Mouse (Mus musculus) heart, embryonic 15.5 days (tissue): ENCODE data around the gene Coro6. TPM values are rescaled to one million over a fixed set of nuclear protein-coding genes. Genes with fewer than 3 reads are reported as not detected.

Experiments
- ATAC-seq: fragments of 200-750 bp; cut with Nextera tagmentation; replicated peaks from 2 replicates; pipeline ENCODE4 v1.8.0; 2017; ENCODE audit warnings: low read depth, moderate TSS enrichment; ENCODE audit not compliant: insufficient number of reproducible peaks, insufficient read depth, low FRiP score
- H3K27ac ChIP-seq: fragments of 300-500 bp; sonication (generic); 2 replicates; pipeline ENCODE4 v1.5.1; 2015; ENCODE audit warnings: mild to moderate bottlenecking, inconsistent platforms
- H3K27me3 ChIP-seq: fragments of 300-500 bp; sonication (generic); 2 replicates; pipeline ENCODE4 v1.6.1; 2015; ENCODE audit warnings: inconsistent platforms
- H3K36me3 ChIP-seq: fragments of 300-500 bp; sonication (generic); 2 replicates; pipeline ENCODE4 v1.6.1; 2015; ENCODE audit warnings: mild to moderate bottlenecking, inconsistent platforms
- H3K4me1 ChIP-seq: fragments of 300-500 bp; sonication (generic); replicated peaks from 2 replicates; pipeline ENCODE4 v1.6.1; 2015; ENCODE audit warnings: inconsistent platforms
- H3K4me2 ChIP-seq: fragments of 300-500 bp; sonication (generic); 2 replicates; pipeline ENCODE4 v1.6.1; 2015; ENCODE audit warnings: inconsistent platforms, mild to moderate bottlenecking, moderate library complexity
- H3K4me3 ChIP-seq: fragments of 300-500 bp; sonication (generic); 2 replicates; pipeline ENCODE4 v1.5.1; 2015; ENCODE audit warnings: mild to moderate bottlenecking, inconsistent platforms
- H3K9ac ChIP-seq: fragments of 300-500 bp; sonication (generic); 2 replicates; pipeline ENCODE4 v1.6.1; 2015; ENCODE audit warnings: mild to moderate bottlenecking, inconsistent platforms
- H3K9me3 ChIP-seq: fragments of 300-500 bp; sonication (generic); replicated peaks from 2 replicates; pipeline ENCODE4 v1.6.1; 2016; ENCODE audit warnings: inconsistent platforms
- WGBS: fragments of 180-500 bp; shearing (Covaris S2); methylation state at CpG from one replicate; pipeline ENCODE4 v1.1.7; 2015; ENCODE audit warnings: mixed read lengths; 5-methylcytosine and 5-hydroxymethylcytosine counted together
- polyA plus RNA-seq: library from polyadenylated mRNA; unstranded; fragments of >200 nt; fragmentation: Nextera tagmentation; extraction: Ambion mirVana; gene quantifications from 2 replicates; pipeline ENCODE4 v1.2.1, GENCODE M21; 2015

Gene Coro6
- polyA plus RNA-seq, result 42.4 and 43.7 TPM in 2 replicates

DNA sequence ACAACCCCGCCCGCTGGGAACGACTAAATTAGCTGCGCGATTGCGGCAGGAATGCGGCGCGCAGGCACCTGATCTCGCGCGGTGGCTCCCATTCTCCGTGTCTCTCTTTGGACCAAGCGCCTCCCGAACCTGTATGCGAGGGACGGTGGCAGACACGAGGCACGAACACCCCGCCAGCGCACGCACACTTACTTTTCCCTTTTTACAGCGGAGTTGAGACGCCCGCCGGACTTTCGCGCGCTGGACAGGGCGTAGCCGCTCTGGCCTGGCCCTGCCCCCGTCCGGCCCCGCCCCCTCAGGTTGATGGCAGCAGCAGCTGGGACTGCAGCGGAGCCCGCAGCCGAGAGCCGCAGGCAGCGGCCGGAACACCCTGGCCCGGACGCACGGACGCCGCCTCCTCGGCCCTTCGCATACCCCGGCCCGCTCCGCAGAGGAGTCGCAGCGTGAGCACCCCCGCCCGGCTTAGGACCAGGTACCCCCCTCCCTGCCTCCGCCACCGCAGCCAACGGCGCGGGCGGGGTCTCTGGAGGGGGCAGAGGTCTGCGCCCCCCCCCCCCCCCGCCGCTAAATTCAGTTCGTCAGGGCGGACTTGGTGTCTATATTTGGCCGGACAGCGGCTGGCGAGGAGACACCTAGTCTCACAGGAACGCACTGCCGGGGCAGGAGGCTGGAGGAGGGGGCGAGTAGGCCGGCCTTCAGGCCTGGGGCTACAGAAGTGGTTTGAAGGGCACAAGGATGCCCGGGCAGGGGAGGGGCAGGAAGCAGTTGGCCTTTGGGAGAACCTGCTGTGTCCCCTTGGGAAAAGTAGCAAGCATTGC is at the start of gene Coro6:
Coro6 (plus strand) TSS at position 129 of the 818 bp plus-strand sequence.
- peaks cover 48% of the 10 kb centered on the region for H3K4me1 ChIP-seq
- no peaks in the 10 kb centered on the region for H3K9me3 ChIP-seq
- H3K4me3 ChIP-seq, result peak within 1 kb of the TSS; percentile 65
- H3K27me3 ChIP-seq, result peaks cover 10% of the 10 kb centered on the region
- peaks cover 4% of the 10 kb centered on the region; the same call in 1 of the 2 replicates for H3K36me3 ChIP-seq
- peak; percentile 80 for ATAC-seq
- WGBS, result under 1% methylated on average over 73 of the region's 73 CpGs
- peak within 1 kb of the TSS; percentile 94 for H3K27ac ChIP-seq
- H3K9ac ChIP-seq, result peak within 1 kb of the TSS; percentile 68
- H3K4me2 ChIP-seq, result peak within 1 kb of the TSS; percentile 88

DNA sequence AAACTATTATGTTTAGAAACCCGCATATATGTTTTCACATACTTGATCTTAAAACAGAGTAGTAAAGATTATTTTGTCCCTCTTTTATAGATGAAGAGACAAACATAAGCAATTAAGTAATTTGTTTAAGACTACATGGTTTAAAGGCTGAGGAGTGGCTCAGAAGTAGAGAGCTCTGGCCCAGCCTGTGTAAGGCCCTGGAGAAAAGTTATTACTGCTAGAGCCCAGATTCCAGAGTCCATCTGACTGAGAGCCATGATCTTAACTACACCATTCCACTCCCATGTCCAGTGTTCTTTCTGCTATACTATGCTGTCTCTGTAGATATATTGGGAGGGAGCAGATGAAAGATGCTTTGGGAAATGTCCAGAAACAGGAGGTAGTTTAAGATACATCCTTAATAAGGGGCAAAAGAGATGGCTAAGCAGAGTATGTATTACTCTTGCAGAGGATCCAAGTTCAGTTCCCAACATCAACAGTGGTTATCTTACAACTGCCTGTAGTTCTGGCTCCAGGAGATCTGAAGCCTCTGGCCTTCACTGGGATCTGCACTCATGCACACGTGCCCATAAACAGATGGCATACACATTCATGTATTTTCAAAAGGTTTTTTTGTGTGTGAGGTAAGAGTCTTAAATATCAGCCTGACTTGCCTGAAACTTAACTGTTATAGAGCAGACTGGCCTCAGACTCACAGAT is 47.9 kb upstream of the Coro6 start:
- H3K9me3 ChIP-seq, result no peaks in the 10 kb centered on the region
- peaks cover 3% of the 10 kb centered on the region; the same call in 1 of the 2 replicates for H3K36me3 ChIP-seq
- H3K4me2 ChIP-seq, result no peak overlapping the region
- no peaks in the 10 kb centered on the region for H3K27me3 ChIP-seq
- H3K9ac ChIP-seq, result no peak overlapping the region
- no peak overlapping the region for H3K4me3 ChIP-seq
- H3K27ac ChIP-seq, result no peak overlapping the region
- H3K4me1 ChIP-seq, result peaks cover 16% of the 10 kb centered on the region
- WGBS, result 77% methylated on average over 2 of the region's 2 CpGs
- ATAC-seq, result no peak

DNA sequence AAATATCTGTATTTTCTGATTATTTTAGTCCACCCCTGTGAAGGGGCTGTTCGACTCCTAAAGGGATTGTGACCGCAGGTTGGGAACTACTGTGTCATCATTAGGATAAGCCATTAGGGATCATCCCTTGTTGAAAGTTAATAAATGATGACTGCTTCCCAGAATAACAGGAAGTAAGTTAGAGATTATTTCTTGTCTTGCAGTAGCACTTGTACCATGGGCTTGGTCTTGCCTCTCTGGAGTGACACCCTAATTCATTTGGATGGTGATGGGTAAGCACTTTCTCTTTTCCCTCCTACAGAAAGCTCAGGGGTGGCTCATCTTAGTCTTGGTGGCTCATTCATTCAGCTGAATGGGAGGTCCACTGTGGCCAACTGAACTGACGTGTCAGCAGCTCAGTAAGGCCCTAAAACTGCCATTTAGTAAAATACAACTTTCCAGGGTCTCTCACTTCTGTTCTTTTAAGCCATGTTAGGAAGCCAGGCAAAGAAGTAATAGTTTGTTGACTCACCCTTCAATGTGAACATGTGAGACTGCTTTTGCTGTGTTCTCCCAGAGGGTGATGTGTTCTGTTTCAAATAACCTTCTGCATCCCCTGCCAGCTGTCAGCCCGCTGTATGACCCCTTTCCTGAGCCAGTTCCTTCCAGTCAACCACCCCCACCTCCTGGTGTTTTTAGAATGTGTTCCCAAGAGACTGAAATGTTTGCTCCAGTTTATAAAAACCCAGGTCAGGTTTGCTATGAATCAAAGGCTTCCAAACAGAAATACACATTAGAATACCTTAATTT is 45.8 kb upstream of the Coro6 start:
- no peak overlapping the region for H3K4me3 ChIP-seq
- no peak overlapping the region for H3K4me2 ChIP-seq
- peaks cover under 1% of the 10 kb centered on the region; the same call in 1 of the 2 replicates for H3K36me3 ChIP-seq
- WGBS, result 70% methylated on average over 4 of the region's 4 CpGs
- H3K9ac ChIP-seq, result no peak overlapping the region
- no peaks in the 10 kb centered on the region for H3K27me3 ChIP-seq
- no peaks in the 10 kb centered on the region for H3K9me3 ChIP-seq
- ATAC-seq, result no peak
- H3K4me1 ChIP-seq, result peaks cover 19% of the 10 kb centered on the region
- peak overlapping the region; percentile 66 for H3K27ac ChIP-seq

- Histone ChIP-seq H3K36me3 (peaks cover 5% of the 10 kb centered on the region; the same call in 1 of the 2 replicates), H3K4me1 (peaks cover 27% of the 10 kb centered on the region), H3K4me3 (no peak overlapping the region), H3K9me3 (no peaks in the 10 kb centered on the region), H3K27ac (no peak overlapping the region), H3K27me3 (no peaks in the 10 kb centered on the region), H3K9ac (no peak overlapping the region), H3K4me2 (no peak overlapping the region)
- WGBS, result 92% methylated on average over 4 of the region's 4 CpGs
- ATAC-seq, result no peak
Observed at GRCm38 (mm10) chr11:77418021-77418420, 44.2 kb upstream of the Coro6 start.

DNA sequence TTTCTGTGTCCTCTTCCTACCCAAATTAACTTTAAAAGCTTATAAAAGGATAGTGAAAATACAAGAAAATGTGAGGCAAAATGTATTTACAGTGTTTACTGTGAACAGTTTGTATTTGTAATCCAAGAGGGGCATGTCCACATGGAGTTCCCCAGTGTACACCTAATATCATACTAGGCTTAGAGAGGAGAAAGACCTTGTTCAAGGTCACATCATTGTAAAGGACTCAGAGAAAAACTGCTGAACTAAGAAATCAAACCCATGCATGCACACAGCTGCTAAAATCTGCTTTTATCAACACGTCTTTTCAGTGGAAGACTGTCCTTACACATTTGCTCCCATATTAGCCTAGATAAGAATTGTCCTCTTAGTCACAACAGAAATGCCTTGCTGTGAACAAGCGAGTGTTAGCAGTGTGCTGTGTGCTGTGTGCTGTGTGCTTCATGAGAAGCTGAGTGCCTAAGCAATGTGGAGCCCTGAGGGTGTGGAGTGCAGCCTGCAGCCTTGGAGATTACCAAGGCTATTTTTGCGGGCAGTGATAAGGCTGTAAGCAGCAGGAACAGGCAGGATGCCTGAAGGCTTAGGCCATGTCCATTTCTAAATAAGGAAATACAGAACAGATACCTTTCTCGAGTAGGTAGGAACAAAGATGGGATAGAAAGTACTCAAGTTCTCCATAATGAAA is 38.9 kb upstream of the Coro6 start:
- Histone ChIP-seq H3K9ac (no peak overlapping the region), H3K27ac (peak overlapping the region; percentile 93), H3K36me3 (peaks cover 24% of the 10 kb centered on the region), H3K4me3 (no peak overlapping the region), H3K9me3 (no peaks in the 10 kb centered on the region), H3K4me1 (peaks cover 20% of the 10 kb centered on the region), H3K4me2 (no peak overlapping the region), H3K27me3 (no peaks in the 10 kb centered on the region)
- 17% methylated on average over 4 of the region's 4 CpGs for WGBS
- ATAC-seq, result peak; percentile 99

DNA sequence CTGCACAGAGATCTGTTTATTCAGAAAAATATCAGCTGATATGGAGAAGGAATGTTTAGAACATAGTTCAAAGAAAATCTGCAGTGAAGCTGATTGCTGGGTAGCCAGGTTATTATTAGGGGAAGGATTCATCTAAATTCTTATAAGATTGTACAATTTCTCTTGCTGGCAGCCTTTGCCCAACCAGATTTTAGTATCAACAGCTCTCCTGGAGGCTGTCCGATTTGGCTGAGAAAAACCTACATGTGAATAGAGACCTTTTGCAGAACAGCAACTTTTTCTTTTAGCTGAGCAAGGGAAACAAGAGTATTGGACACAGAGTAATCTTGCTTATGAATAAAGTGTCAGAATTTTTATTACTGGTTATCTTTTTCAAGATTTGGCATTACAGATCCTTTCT is 33.8 kb upstream of the Coro6 start:
- no peak overlapping the region for H3K4me3 ChIP-seq
- H3K4me1 ChIP-seq, result 0 out of 2 replicates have a peak, but pooled peaks cover 5% of the 10 kb centered on the region
- H3K27ac ChIP-seq, result peak overlapping the region; percentile 61
- H3K4me2 ChIP-seq, result no peak overlapping the region
- no peak for ATAC-seq
- H3K27me3 ChIP-seq, result no peaks in the 10 kb centered on the region
- 70% methylated on average over 1 of the region's 1 CpGs for WGBS
- H3K9ac ChIP-seq, result no peak overlapping the region
- no peaks in the 10 kb centered on the region for H3K9me3 ChIP-seq
- peaks cover 46% of the 10 kb centered on the region for H3K36me3 ChIP-seq

DNA sequence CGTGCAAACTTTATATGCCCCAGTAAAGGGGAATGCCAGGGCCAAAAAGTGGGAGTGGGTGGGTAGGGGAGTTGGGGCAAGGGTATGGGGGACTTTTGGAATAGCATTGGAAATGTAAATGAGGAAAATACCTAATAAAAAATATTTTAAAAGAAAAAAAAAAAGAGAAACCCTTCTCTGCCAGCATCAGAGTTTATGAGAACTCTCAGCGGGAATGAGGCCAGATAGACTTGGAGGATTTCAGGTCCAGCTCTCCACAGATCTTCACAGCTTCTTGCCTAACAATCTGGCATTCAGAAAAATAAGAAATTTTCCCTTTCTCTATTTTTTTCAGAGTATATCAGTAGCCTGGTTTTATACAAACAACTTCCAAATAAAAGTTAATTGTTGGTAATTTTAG is 25.2 kb upstream of the Coro6 start:
- Histone ChIP-seq H3K27ac (no peak overlapping the region), H3K4me1 (peaks cover 15% of the 10 kb centered on the region), H3K36me3 (peaks cover 44% of the 10 kb centered on the region), H3K9me3 (no peaks in the 10 kb centered on the region), H3K27me3 (no peaks in the 10 kb centered on the region), H3K4me3 (no peak overlapping the region), H3K4me2 (no peak overlapping the region), H3K9ac (no peak overlapping the region)
- 92% methylated on average over 2 of the region's 2 CpGs for WGBS
- no peak for ATAC-seq

GRCm38 (mm10) chr11:77440081-77440480 is 22.1 kb upstream of the Coro6 start:
- peaks cover 39% of the 10 kb centered on the region for H3K36me3 ChIP-seq
- 48% methylated on average over 9 of the region's 9 CpGs for WGBS
- no peak overlapping the region for H3K4me2 ChIP-seq
- H3K4me3 ChIP-seq, result no peak overlapping the region
- H3K27me3 ChIP-seq, result no peaks in the 10 kb centered on the region
- ATAC-seq, result no peak
- peaks cover 40% of the 10 kb centered on the region for H3K4me1 ChIP-seq
- H3K27ac ChIP-seq, result peak overlapping the region; percentile 68
- H3K9ac ChIP-seq, result no peak overlapping the region
- H3K9me3 ChIP-seq, result no peaks in the 10 kb centered on the region

DNA sequence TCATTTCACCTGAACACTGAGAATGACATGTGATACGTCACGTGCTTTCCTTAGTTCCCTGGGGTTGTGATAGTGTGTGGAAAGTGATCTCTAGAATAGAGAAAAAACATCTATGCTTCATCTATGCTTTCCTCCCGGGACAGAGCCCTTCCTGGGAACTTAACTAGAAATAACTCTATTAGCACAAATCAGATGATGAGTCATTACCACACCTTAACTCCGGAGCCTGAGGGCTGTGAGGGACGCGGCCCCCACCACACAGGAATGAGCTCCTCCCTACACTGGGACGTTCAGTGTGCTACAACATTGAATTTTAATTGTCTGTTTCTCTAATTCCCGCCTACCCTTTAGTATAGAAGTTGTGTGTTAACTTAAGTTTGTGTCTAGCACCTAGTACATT is 21.2 kb upstream of the Coro6 start:
- H3K4me1 ChIP-seq, result peaks cover 42% of the 10 kb centered on the region
- WGBS, result 67% methylated on average over 8 of the region's 8 CpGs
- H3K27me3 ChIP-seq, result no peaks in the 10 kb centered on the region
- H3K36me3 ChIP-seq, result peaks cover 41% of the 10 kb centered on the region
- no peaks in the 10 kb centered on the region for H3K9me3 ChIP-seq
- peak overlapping the region; percentile 68 for H3K27ac ChIP-seq
- no peak overlapping the region for H3K4me3 ChIP-seq
- no peak overlapping the region for H3K4me2 ChIP-seq
- no peak overlapping the region for H3K9ac ChIP-seq
- ATAC-seq, result no peak

- Histone ChIP-seq H3K9ac (no peak overlapping the region), H3K27ac (peak overlapping the region; percentile 57), H3K9me3 (no peaks in the 10 kb centered on the region), H3K4me1 (peaks cover 51% of the 10 kb centered on the region), H3K4me2 (no peak overlapping the region), H3K36me3 (peaks cover 40% of the 10 kb centered on the region), H3K4me3 (no peak overlapping the region), H3K27me3 (no peaks in the 10 kb centered on the region)
- WGBS, result 62% methylated on average over 7 of the region's 7 CpGs
- ATAC-seq, result no peak; the same call in 1 of the 2 replicates
Observed at GRCm38 (mm10) chr11:77442186-77443170, 19.7 kb upstream of the Coro6 start.
